Mouse (Mus musculus) testis, postnatal 14 days (tissue): ENCODE measurements around the gene Hddc3.
"Not testable (repeated sequence)": the region's sequence is repeated elsewhere in the genome, so short reads cannot be mapped to it uniquely, and the experiment has no call there.

Source experiments
- DNase-seq: peaks from one replicate; pipeline ENCODE4 v3.0.0; 2021; ENCODE audit warnings: low spot score

Hddc3 gene

DNA sequence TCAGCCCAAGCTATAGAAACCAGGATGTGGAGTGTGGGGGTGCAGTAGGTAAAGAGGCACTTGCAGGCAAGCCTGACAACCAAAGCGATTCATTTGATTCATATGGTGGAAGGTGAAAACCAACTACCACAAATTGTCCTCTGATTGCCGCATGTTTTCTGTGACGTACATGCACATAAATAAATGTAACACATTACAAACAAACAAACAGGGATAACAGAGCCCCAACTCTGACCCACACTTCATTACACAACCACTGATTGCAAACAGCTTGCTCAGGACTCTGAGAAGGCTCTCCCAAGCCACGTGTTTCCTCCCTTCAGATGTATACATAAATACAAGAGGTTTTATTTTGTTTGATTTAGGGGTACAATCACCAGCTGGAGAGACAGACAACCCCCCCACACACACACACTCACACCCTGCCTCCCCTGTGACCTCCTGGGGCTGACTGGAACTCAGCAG, 27.1 kb downstream of the Hddc3 start:
- DNase-seq = no peak

DNA sequence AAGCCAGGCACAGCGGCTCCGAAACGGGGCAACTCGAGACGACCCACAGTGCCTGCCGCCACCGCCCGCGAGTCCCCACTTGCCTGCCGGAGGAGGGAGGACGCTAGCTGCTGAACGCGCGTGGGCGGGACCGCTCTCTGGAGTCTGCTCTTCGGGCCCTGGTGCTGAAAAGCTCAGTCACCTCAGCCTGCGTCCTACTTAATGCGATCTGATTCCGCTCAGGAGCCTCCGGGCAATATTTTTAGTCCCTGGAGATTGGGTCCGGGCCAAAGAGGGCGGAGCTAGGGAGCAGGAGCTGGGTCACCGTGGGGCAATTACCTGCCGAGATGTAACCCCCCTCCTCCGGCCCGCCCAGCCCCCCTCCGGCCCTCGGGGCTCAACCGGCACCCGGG, 27.7 kb downstream of the Hddc3 start:
- peak; percentile 87 for DNase-seq

GRCm38 (mm10) chr7:80371041-80371751, 28.3 kb downstream of the Hddc3 start, which contains the start of gene Man2a2:
Man2a2 (minus strand) TSS chr7:80371375.
- peak; percentile 76 for DNase-seq

DNA sequence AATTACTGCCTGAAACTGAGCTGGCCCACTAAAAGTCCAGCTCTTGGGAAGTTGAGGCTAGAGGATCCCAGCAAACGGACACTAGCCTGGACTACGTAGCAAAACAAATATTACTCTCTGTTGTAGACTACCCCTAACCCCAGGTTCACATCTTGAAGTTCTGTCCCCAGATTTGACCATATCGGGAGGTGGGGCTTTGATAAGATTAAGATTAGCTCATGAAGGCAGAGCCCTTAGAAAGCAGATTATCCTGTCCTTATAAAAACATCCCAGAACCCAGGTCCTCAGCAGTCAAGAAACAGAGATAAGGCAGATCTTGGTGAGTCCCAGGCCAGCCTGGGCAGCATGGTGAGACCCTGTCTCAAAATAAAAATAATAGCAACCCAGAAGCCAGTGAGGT, 29.3 kb downstream of the Hddc3 start:
- DNase-seq = no peak

DNA sequence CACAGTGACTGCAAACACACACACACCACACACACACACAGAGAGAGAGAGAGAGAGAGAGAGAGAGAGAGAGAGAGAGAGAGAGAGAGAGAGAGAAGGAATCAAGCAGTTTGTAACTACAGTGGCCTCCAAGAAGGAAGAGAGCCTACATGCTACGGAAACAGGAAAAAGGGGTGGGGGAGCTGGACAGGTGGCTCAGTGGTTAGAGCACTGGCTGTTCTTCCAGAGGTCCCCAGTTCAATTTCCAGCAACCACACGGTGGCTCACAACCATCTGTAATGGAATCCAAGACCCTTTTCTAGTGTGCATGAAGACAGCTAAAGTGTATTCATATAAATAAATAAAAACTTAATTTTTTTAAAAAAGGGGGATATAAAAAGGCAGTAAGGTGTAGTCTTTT, 29.8 kb downstream of the Hddc3 start:
- DNase-seq = no peak

DNA sequence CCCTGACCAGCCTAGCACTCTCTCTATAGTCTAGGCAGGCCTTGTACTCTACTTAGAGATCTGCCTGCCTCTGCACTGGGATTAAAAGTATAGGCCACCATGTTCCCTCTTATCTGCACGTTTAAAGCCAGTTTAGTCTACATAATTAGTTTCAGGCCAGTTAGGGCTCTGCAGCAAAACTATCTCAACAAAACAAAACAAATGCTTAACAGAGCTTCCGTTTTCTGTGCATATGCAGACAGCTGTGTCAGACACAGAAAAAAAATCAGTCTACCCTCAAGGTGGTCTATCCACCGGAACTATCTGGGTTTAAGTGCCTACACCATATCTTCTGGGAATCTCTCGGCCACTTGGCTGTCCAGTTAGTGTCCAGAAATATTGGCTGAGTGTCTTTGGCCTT, 30.4 kb downstream of the Hddc3 start:
- DNase-seq = no peak

- no peak for DNase-seq
These were observed 30.9 kb downstream of the Hddc3 start for GRCm38 (mm10) chr7:80373850-80374249.

DNA sequence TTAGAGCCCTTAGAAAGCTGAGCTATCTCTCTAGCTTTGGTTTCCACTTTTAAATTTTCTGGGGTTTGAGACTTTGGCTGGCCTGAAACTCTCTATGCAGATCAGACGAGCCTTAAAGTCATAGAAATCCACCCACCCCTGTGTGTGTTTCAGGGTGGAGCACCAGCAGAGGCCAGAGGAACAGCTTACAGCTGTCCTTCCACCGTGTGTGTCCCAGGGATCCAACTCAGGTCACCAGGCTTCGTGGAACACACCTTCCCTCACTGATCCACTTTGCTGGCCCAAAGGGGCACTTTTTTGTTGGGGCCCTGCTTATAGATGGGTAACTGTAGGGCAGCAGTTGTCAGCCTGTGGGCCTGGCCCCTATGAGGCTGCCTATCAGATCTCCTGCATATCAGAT, 31.4 kb downstream of the Hddc3 start:
- DNase-seq = no peak

DNA sequence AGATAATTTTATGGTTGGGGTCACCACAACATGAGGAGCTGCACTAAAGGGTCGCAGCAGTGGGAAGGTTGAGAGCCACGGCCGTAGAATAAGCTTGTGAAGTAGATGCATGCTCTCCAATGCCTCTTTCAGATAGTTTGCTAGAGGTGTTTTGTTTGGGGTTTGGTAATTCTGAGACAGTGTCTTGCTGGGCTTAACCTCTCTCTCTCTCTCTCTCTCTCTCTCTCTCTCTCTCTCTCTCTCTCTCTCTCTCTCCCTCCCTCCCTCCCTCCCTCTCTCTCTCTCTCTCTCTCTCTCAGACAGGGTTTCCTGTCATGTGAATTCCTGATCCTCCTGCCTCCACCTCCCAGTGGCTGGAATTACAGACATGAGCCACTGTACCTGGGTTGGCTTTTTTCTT, 31.8 kb downstream of the Hddc3 start:
- no peak for DNase-seq

DNA sequence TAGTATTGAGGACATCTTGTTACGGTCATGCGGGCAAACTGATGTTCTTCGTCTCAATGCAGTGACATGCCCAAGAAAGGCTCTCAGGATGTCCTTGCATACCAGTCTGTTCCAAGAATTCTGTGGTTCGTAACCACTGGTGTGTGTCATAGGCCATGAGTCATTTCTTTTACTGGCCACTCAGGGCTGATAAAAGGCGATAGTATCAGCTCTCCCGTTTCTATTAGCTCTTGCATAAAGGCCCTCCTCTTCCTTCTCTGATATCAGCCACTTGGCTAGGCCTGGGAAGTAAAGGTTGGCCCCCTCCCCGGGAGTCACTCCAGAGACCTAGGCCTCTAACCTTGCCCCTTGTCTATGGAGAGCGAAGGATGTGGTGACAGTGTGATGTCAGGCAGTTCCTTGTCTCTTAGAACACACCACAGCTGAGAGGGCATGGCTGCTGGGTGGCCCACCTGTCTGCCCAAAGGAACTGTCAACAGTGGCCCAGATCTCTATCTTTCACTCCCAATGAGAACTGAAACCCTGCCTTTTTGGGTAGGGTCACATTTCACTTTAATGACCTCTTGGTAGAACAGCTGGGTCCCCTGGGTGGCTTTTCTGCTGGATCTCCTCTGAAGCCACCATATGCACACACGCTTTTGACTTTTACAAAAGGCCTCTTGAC, 32.6 kb downstream of the Hddc3 start:
- DNase-seq = no peak

- no peak for DNase-seq
These were observed 33.3 kb downstream of the Hddc3 start for GRCm38 (mm10) chr7:80376192-80376591.

- DNase-seq = peak; percentile 52
These were observed 34.6 kb downstream of the Hddc3 start for GRCm38 (mm10) chr7:80377471-80377870.

GRCm38 (mm10) chr7:80379531-80379930, 36.6 kb downstream of the Hddc3 start:
- peak; percentile 48 for DNase-seq

- no peak for DNase-seq
These were observed 40.0 kb downstream of the Hddc3 start for GRCm38 (mm10) chr7:80382919-80383318.

GRCm38 (mm10) chr7:80386235-80386930, 43.5 kb downstream of the Hddc3 start:
- DNase-seq = peak; percentile 83

DNA sequence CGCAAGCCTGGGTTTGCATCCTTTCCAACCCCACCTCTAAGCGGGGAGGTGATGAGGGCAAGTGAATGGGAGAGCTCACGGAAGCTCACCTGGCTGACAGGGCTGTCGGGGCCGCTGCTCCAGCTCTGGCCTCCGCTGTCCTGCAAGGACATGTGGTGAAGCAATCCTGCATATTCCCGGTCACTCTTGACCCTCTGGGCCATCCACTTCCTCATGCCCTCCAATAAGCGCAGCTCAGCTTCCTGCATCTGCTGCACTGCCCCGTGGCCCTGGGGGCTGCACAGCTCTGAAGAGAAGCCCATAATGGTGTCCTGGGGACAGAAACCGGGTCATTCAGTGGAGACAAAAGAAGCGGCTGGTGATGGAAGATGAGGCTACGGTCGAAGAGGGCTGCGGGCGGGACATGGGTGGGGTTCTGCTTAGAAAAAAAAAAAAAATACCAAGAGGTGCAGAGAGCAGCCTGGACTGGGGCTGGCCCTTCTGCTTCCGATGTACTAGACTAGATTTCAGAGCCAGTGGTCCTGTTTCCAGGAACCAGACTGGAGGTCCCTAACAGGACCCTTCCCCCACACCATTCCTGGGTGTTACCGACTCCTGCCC, 44.2 kb downstream of the Hddc3 start:
- DNase-seq = no peak

- no peak for DNase-seq
These were observed 45.0 kb downstream of the Hddc3 start, which contains the start of gene Fes for GRCm38 (mm10) chr7:80387633-80388543. Fes (minus strand) TSS chr7:80387946.

DNA sequence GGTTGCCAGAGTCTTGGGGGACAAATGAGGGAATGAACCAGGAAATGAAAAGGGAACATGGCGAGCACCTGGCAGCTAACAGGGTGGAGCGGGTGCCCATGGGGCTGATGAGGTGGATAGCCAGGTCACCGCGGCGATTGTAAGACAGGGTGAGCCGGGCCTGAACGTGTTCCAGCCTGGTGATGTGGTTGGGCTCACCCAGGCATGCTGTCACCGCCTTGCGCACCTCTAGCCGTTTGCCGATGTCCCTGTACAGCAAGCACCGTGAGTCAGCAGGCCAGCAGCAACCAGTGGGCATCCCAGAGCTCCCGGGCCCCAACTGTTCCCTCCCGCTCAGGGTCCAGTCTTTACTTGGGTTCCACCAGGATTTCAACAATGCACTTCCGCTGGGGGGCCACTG, 49.2 kb downstream of the Hddc3 start:
- DNase-seq = no peak

DNA sequence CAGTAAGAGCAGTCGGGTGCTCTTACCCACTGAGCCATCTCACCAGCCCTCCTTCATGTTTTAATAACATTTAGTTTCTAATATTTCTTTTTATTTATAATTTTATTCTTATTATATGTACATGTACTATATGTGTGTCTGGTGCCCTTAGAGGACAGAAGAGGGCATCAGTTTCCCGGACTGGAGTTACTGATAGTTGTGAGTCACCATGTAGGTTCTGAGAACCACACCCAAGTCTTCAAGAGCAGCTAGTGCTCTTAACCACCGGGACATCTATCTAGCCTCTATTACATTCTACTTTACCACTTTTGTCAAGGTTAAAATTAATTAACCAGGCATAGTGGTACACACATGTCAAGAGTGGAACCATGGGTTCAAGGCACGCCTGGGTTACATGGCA, 51.7 kb downstream of the Hddc3 start:
- no peak for DNase-seq

DNA sequence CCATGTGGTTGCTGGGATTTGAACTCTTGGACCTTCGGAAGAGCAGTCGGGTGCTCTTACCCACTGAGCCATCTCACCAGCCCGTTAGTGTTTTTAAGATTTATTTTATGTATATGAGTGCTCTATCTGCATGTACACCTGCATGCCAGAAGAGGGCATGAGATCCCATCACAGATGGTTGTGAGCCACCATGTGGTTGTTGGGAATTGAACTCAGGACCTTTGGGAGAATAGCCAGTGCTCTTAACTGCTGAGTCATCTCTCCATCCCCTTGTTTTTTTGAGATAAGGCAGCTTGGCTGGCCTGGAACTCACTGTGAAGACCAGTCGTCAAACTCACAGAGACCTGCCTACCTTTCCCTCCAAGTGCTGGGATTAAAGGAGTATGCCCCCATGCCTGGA, 53.5 kb downstream of the Hddc3 start:
- not testable (repeated sequence) for DNase-seq

DNA sequence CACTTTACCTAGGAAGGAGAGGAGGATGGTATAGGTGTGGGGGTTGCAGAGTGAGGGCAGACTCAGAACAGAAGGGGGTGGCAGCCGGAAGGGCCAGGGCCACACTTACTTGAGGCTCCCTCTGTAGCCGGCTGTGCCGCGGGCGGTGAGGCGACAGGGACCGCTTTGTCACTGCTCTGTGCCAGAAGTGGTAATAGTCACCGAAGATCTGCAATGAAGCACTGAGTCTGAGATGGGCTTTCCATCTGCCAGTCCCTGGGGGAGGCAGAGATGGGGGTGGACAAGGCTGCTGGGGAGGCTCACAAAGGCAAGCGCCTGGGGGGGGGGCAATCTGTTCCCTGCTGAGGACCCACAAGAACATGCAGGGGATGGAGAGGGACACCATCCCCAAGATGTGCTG, 55.1 kb downstream of the Hddc3 start:
- no peak for DNase-seq
